Mouse (Mus musculus): ENCODE measurements at regions not wholly inside any gene's neighbourhood (a gene's known extent, or its start where the extent isn't known, plus 50 kb on each side); places are given as distances from the start of the nearest gene placed in this dataset.

DNA sequence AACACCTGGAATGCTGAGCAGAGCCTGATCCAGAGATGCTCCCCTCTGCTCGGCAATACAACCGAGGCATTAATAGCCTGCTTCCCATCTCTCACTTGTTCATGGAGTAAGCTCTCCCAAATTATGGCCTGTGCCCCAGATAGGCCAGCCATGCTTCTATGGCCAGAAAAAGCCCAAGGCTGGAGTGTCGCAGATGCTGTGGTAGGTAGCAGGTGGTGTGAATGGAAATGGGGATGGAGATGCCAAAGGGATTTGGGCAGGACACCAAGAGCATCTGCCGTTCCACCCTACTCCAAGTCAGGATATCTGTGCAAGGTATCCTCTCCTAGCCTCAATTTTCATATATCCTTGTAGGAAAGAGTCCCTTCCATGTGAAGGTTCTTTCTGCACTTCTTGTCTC is 145.2 kb upstream of the Klf12 start:
- no peaks in the 10 kb centered on the region for H3K36me3 ChIP-seq (ENCODE audit: insufficient read depth)
- WGBS, result 85% methylated on average over 4 of the region's 4 CpGs
- H3K4me2 ChIP-seq, result no peak overlapping the region
- TF ChIP-seq CTCF (IDR thresholded peaks at IDR 0.05; ENCODE audit: low read depth), result no peak
- DNase-seq (no peak), ATAC-seq (ENCODE audit: insufficient read depth) (no peak)
- H3K9ac ChIP-seq, result no peak overlapping the region
- no peak overlapping the region for H3K27ac ChIP-seq (ENCODE audit: low read depth)
- H3K9me3 ChIP-seq (ENCODE audit: low read depth, low read length), result no peaks in the 10 kb centered on the region
- H3K27me3 ChIP-seq (ENCODE audit: insufficient read depth, low read length), result no peaks in the 10 kb centered on the region
- no peak overlapping the region for H3K4me3 ChIP-seq (ENCODE audit: low read depth, low read length)
- H3K4me1 ChIP-seq (ENCODE audit: insufficient read depth), result no peaks in the 10 kb centered on the region

DNA sequence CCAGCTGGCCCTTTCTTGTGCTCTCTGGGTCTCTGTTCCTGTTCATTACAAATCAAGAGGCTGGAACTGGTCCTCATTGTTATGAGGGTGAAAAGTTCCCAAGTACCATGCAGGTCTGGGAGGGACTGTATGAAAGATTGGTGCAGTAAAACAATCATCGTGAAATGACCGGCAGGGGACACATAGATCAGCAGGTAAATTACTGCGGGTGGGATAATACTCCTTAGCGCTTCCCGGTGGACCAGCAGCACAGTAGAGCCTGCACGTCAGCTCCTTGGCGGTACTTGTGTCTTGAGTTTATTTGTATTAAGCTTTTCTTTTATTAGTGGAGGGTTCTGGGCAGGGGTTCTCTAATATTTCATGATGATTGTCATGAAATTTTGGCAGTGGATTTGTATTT is 141.9 kb upstream of the Klf12 start:
- no peak for ATAC-seq (ENCODE audit: insufficient read depth)
- Histone ChIP-seq H3K36me3 (ENCODE audit: insufficient read depth) (no peaks in the 10 kb centered on the region), H3K27ac (ENCODE audit: low read depth) (no peak overlapping the region), H3K4me2 (no peak overlapping the region), H3K27me3 (ENCODE audit: insufficient read depth, low read length) (no peaks in the 10 kb centered on the region), H3K9me3 (ENCODE audit: low read depth, low read length) (no peaks in the 10 kb centered on the region), H3K4me1 (ENCODE audit: insufficient read depth) (no peaks in the 10 kb centered on the region), H3K4me3 (ENCODE audit: low read depth, low read length) (no peak overlapping the region), H3K9ac (no peak overlapping the region)
- no peak for TF ChIP-seq CTCF (IDR thresholded peaks at IDR 0.05; ENCODE audit: low read depth)
- DNase-seq, result no peak
- 91% methylated on average over 7 of the region's 7 CpGs for WGBS

DNA sequence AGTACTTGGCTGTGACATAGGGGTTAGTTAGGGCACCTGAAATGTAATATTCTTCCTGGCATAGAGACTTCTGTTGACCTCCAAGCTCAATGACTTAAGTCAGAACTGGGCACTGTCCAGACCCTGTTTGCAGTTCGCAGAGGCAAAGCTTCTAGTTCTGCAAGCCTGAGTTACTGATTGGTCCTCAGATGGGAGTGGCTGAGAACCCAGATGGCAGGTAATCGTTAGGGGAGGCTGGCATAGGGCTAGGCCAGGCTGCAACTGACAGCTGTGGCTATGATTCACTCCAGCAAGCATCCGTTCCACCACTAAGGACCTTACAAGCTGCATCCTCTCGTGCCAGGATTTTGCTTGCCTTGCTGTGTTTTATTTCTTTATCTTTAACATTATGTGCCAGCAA is 139.3 kb upstream of the Klf12 start:
- WGBS, result 57% methylated on average over 4 of the region's 4 CpGs
- Histone ChIP-seq H3K4me2 (no peak overlapping the region), H3K4me3 (ENCODE audit: low read depth, low read length) (no peak overlapping the region), H3K27me3 (ENCODE audit: insufficient read depth, low read length) (no peaks in the 10 kb centered on the region), H3K4me1 (ENCODE audit: insufficient read depth) (no peaks in the 10 kb centered on the region), H3K9me3 (ENCODE audit: low read depth, low read length) (no peaks in the 10 kb centered on the region), H3K9ac (no peak overlapping the region), H3K36me3 (ENCODE audit: insufficient read depth) (no peaks in the 10 kb centered on the region), H3K27ac (ENCODE audit: low read depth) (no peak overlapping the region)
- no peak for TF ChIP-seq CTCF (IDR thresholded peaks at IDR 0.05; ENCODE audit: low read depth)
- ATAC-seq (ENCODE audit: insufficient read depth) (no peak), DNase-seq (no peak)

DNA sequence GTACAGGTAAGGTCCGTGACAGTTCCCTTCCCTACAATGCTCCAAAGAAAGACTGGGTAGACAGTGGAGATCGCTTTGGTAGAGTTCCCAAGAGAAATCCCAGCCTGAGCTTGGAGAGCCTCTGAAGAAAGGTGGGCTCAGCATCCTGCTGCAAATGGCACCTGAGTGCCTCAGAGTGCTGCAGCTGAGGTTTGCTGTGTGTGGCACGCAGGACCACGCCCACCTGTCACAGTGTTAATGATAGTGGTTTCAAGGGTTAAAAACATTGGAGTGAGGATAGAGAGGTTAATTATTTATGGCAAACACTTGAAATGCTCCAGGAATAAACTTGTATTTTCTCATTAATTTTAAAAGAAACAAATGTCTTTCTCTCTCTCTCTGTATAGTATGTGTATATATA is 137.2 kb upstream of the Klf12 start:
- WGBS, result 88% methylated on average over 4 of the region's 4 CpGs
- ATAC-seq (ENCODE audit: insufficient read depth), result no peak
- H3K27ac ChIP-seq (ENCODE audit: low read depth), result no peak overlapping the region
- no peak for DNase-seq
- H3K9ac ChIP-seq, result no peak overlapping the region
- no peak overlapping the region for H3K4me2 ChIP-seq
- no peak for TF ChIP-seq CTCF (IDR thresholded peaks at IDR 0.05; ENCODE audit: low read depth)
- no peak overlapping the region for H3K4me3 ChIP-seq (ENCODE audit: low read depth, low read length)
- H3K36me3 ChIP-seq (ENCODE audit: insufficient read depth), result no peaks in the 10 kb centered on the region
- H3K27me3 ChIP-seq (ENCODE audit: insufficient read depth, low read length), result no peaks in the 10 kb centered on the region
- H3K9me3 ChIP-seq (ENCODE audit: low read depth, low read length), result no peaks in the 10 kb centered on the region
- no peaks in the 10 kb centered on the region for H3K4me1 ChIP-seq (ENCODE audit: insufficient read depth)

DNA sequence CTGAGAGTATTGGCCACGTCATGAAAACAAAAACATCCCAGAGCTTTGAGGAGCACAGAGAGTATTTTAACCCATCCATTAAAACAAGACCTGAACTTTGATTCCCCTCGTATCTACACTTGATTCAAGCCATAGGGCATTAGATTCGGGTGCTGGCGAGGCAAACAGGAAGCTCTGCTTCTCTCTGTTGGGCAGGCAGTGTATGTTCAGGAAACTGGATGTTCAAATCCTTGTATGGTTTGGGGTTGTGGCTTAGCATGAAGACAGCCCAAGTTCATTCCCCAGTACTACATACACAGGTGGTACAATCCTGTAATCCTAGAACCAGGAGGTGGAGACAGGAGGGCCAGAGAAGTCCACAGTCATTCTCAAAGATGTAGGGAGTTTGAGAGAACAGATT is 130.6 kb upstream of the Klf12 start:
- Histone ChIP-seq H3K4me3 (ENCODE audit: low read depth, low read length) (no peak overlapping the region), H3K9ac (no peak overlapping the region), H3K27me3 (ENCODE audit: insufficient read depth, low read length) (no peaks in the 10 kb centered on the region), H3K27ac (ENCODE audit: low read depth) (no peak overlapping the region), H3K9me3 (ENCODE audit: low read depth, low read length) (no peaks in the 10 kb centered on the region), H3K4me2 (no peak overlapping the region), H3K36me3 (ENCODE audit: insufficient read depth) (no peaks in the 10 kb centered on the region), H3K4me1 (ENCODE audit: insufficient read depth) (no peaks in the 10 kb centered on the region)
- 61% methylated on average over 4 of the region's 4 CpGs for WGBS
- no peak for DNase-seq
- no peak for TF ChIP-seq CTCF (IDR thresholded peaks at IDR 0.05; ENCODE audit: low read depth)
- ATAC-seq (ENCODE audit: insufficient read depth), result no peak

DNA sequence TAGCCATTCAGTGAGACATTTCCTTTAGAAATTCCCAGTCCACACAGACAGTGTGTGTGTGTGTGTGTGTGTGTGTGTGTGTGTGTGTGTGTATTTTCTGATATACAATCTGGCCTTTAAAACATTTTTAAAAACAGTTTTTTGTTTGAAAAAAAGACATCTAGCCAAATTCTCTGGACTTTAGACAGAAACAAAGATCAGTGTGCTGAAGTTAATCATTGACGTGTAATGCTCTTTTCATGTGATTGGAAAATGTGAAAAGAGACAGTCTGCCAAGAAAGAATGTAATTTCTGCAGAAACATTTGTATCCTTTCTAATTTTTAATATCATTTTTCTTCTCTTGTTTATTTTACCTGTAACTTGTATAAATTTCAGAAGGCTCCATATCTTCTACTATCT is 127.7 kb upstream of the Klf12 start:
- H3K4me3 ChIP-seq (ENCODE audit: low read depth, low read length), result no peak overlapping the region
- DNase-seq (no peak), ATAC-seq (ENCODE audit: insufficient read depth) (no peak)
- H3K9ac ChIP-seq, result no peak overlapping the region
- no peaks in the 10 kb centered on the region for H3K9me3 ChIP-seq (ENCODE audit: low read depth, low read length)
- 73% methylated on average over 1 of the region's 1 CpGs for WGBS
- no peak overlapping the region for H3K27ac ChIP-seq (ENCODE audit: low read depth)
- H3K4me1 ChIP-seq (ENCODE audit: insufficient read depth), result no peaks in the 10 kb centered on the region
- no peaks in the 10 kb centered on the region for H3K36me3 ChIP-seq (ENCODE audit: insufficient read depth)
- TF ChIP-seq CTCF (IDR thresholded peaks at IDR 0.05; ENCODE audit: low read depth), result no peak
- H3K27me3 ChIP-seq (ENCODE audit: insufficient read depth, low read length), result no peaks in the 10 kb centered on the region
- H3K4me2 ChIP-seq, result no peak overlapping the region

DNA sequence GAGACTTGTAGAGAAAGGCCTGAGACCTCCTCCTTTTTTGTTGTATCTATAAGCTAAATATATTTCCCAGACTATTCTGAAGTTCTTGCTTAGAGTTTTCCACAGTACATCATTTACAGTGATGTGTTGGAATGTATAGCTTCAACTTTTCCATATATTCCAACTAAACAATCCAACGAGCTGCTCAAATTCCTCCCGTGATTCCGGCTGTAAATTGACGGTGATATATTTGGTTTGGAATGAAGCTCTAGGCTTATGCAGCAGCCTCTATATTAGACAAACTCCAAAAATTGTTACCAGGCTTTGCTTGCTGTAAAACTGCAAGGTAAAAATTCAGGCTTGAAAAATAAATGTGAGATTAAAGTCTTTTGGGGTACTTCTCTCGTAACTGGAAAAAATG is 112.7 kb upstream of the Klf12 start:
- Histone ChIP-seq H3K4me1 (ENCODE audit: insufficient read depth) (no peaks in the 10 kb centered on the region), H3K9me3 (ENCODE audit: low read depth, low read length) (no peaks in the 10 kb centered on the region), H3K4me3 (ENCODE audit: low read depth, low read length) (no peak overlapping the region), H3K27ac (ENCODE audit: low read depth) (no peak overlapping the region), H3K4me2 (no peak overlapping the region), H3K27me3 (ENCODE audit: insufficient read depth, low read length) (no peaks in the 10 kb centered on the region), H3K9ac (no peak overlapping the region), H3K36me3 (ENCODE audit: insufficient read depth) (no peaks in the 10 kb centered on the region)
- no peak for TF ChIP-seq CTCF (IDR thresholded peaks at IDR 0.05; ENCODE audit: low read depth)
- WGBS, result 41% methylated on average over 5 of the region's 5 CpGs
- ATAC-seq (ENCODE audit: insufficient read depth), result no peak
- peak; percentile 53 for DNase-seq

Data from lung, embryonic 14.5 days (tissue).